Mouse (Mus musculus): ENCODE results near the gene Nrbp1. TPM values are rescaled to one million over a fixed set of nuclear protein-coding genes. Genes with fewer than 3 reads are reported as not detected.
A peak's percentile ranks its signal among the peaks of the same experiment; 100 is the strongest.

The Nrbp1 gene
- polyA plus RNA-seq (2015; fragmentation: Nextera tagmentation; extraction: Ambion mirVana) = 44.4 and 44.9 TPM in 2 replicates

- peak within 1 kb of the TSS; percentile 94 for H3K4me2 ChIP-seq (ENCODE audit: low read depth, low read length)
- H3K4me3 ChIP-seq (ENCODE audit: low read depth, low read length) = peak within 1 kb of the TSS; percentile 99
- peaks cover 10% of the 10 kb centered on the region for H3K4me1 ChIP-seq (ENCODE audit: control insufficient read depth, low read depth, low read length)
- ATAC-seq (ENCODE audit: low read depth) = peak; percentile 97
- H3K27me3 ChIP-seq (ENCODE audit: control insufficient read depth, insufficient read depth, low read depth, low read length) = no peaks in the 10 kb centered on the region
- WGBS (ENCODE audit: insufficient replicate concordance) = 0% methylated on average over 70 of the region's 103 CpGs
- no peaks in the 10 kb centered on the region for H3K9me3 ChIP-seq (replicated peaks; ENCODE audit: control insufficient read depth, low read length)
- peaks cover 10% of the 10 kb centered on the region for H3K36me3 ChIP-seq (ENCODE audit: control insufficient read depth, insufficient read depth)
- H3K9ac ChIP-seq (ENCODE audit: low read depth, low read length) = peak within 1 kb of the TSS; percentile 99
- H3K27ac ChIP-seq (ENCODE audit: low read length) = peak within 1 kb of the TSS; percentile 96
Measured at GRCm38 (mm10) chr5:31240637-31241521, at the start of gene Nrbp1, which contains the start of gene Gm9970. Nrbp1 (plus strand) TSS chr5:31240864. Gm9970 (minus strand) TSS chr5:31241232.

GRCm38 (mm10) chr5:31192045-31192938 is 48.4 kb upstream of the Nrbp1 start:
- Histone ChIP-seq H3K27me3 (ENCODE audit: control insufficient read depth, insufficient read depth, low read depth, low read length) (no peaks in the 10 kb centered on the region), H3K4me1 (ENCODE audit: control insufficient read depth, low read depth, low read length) (peaks cover 20% of the 10 kb centered on the region), H3K9ac (ENCODE audit: low read depth, low read length) (peak overlapping the region; percentile 89), H3K36me3 (ENCODE audit: control insufficient read depth, insufficient read depth) (peaks cover 49% of the 10 kb centered on the region), H3K27ac (ENCODE audit: low read length) (peak overlapping the region; percentile 92), H3K4me2 (ENCODE audit: low read depth, low read length) (peak overlapping the region; percentile 68), H3K9me3 (replicated peaks; ENCODE audit: control insufficient read depth, low read length) (no peaks in the 10 kb centered on the region), H3K4me3 (ENCODE audit: low read depth, low read length) (peak overlapping the region; percentile 84)
- ATAC-seq (ENCODE audit: low read depth) = peak; percentile 59
- WGBS (ENCODE audit: insufficient replicate concordance) = 9% methylated on average over 42 of the region's 42 CpGs

- Histone ChIP-seq H3K27me3 (ENCODE audit: control insufficient read depth, insufficient read depth, low read depth, low read length) (no peaks in the 10 kb centered on the region), H3K27ac (ENCODE audit: low read length) (peak within 1 kb of the TSS; percentile 92), H3K4me1 (ENCODE audit: control insufficient read depth, low read depth, low read length) (peaks cover 20% of the 10 kb centered on the region), H3K9ac (ENCODE audit: low read depth, low read length) (peak within 1 kb of the TSS; percentile 90), H3K36me3 (ENCODE audit: control insufficient read depth, insufficient read depth) (peaks cover 51% of the 10 kb centered on the region), H3K4me2 (ENCODE audit: low read depth, low read length) (peak within 1 kb of the TSS; percentile 84), H3K9me3 (replicated peaks; ENCODE audit: control insufficient read depth, low read length) (no peaks in the 10 kb centered on the region), H3K4me3 (ENCODE audit: low read depth, low read length) (peak within 1 kb of the TSS; percentile 84)
- 0% methylated on average over 48 of the region's 48 CpGs for WGBS (ENCODE audit: insufficient replicate concordance)
- ATAC-seq (ENCODE audit: low read depth) = peak; percentile 95
Measured at GRCm38 (mm10) chr5:31192939-31193630, 47.6 kb upstream of the Nrbp1 start, which contains the start of the genes Snx17 and Eif2b4. Snx17 (plus strand) TSS chr5:31193227. Eif2b4 (minus strand) TSS chr5:31193430.

- Histone ChIP-seq H3K9ac (ENCODE audit: low read depth, low read length) (peak overlapping the region; percentile 90), H3K36me3 (ENCODE audit: control insufficient read depth, insufficient read depth) (peaks cover 54% of the 10 kb centered on the region), H3K4me3 (ENCODE audit: low read depth, low read length) (peak overlapping the region; percentile 84), H3K27ac (ENCODE audit: low read length) (peak overlapping the region; percentile 83), H3K4me1 (ENCODE audit: control insufficient read depth, low read depth, low read length) (peaks cover 20% of the 10 kb centered on the region), H3K4me2 (ENCODE audit: low read depth, low read length) (peak overlapping the region; percentile 84), H3K27me3 (ENCODE audit: control insufficient read depth, insufficient read depth, low read depth, low read length) (no peaks in the 10 kb centered on the region), H3K9me3 (replicated peaks; ENCODE audit: control insufficient read depth, low read length) (no peaks in the 10 kb centered on the region)
- ATAC-seq (ENCODE audit: low read depth) = no peak
- WGBS (ENCODE audit: insufficient replicate concordance) = 6% methylated on average over 25 of the region's 25 CpGs
Measured at GRCm38 (mm10) chr5:31193631-31194281, 46.9 kb upstream of the Nrbp1 start.

- peak overlapping the region; percentile 90 for H3K9ac ChIP-seq (ENCODE audit: low read depth, low read length)
- no peaks in the 10 kb centered on the region for H3K27me3 ChIP-seq (ENCODE audit: control insufficient read depth, insufficient read depth, low read depth, low read length)
- no peak for ATAC-seq (ENCODE audit: low read depth)
- no peaks in the 10 kb centered on the region for H3K9me3 ChIP-seq (replicated peaks; ENCODE audit: control insufficient read depth, low read length)
- 84% methylated on average over 16 of the region's 16 CpGs for WGBS (ENCODE audit: insufficient replicate concordance)
- peaks cover 59% of the 10 kb centered on the region for H3K36me3 ChIP-seq (ENCODE audit: control insufficient read depth, insufficient read depth)
- H3K4me2 ChIP-seq (ENCODE audit: low read depth, low read length) = peak overlapping the region; percentile 84
- H3K4me1 ChIP-seq (ENCODE audit: control insufficient read depth, low read depth, low read length) = peaks cover 20% of the 10 kb centered on the region
- peak overlapping the region; percentile 83; the same call in 1 of the 2 replicates for H3K27ac ChIP-seq (ENCODE audit: low read length)
- H3K4me3 ChIP-seq (ENCODE audit: low read depth, low read length) = peak overlapping the region; percentile 84
Measured at GRCm38 (mm10) chr5:31194486-31195485, 45.9 kb upstream of the Nrbp1 start.

GRCm38 (mm10) chr5:31195671-31196070 is 45.0 kb upstream of the Nrbp1 start:
- Histone ChIP-seq H3K36me3 (ENCODE audit: control insufficient read depth, insufficient read depth) (peaks cover 55% of the 10 kb centered on the region), H3K4me1 (ENCODE audit: control insufficient read depth, low read depth, low read length) (peaks cover 20% of the 10 kb centered on the region), H3K27ac (ENCODE audit: low read length) (no peak overlapping the region), H3K9ac (ENCODE audit: low read depth, low read length) (no peak overlapping the region), H3K9me3 (replicated peaks; ENCODE audit: control insufficient read depth, low read length) (no peaks in the 10 kb centered on the region), H3K4me3 (ENCODE audit: low read depth, low read length) (no peak overlapping the region), H3K4me2 (ENCODE audit: low read depth, low read length) (no peak overlapping the region), H3K27me3 (ENCODE audit: control insufficient read depth, insufficient read depth, low read depth, low read length) (no peaks in the 10 kb centered on the region)
- 79% methylated on average over 4 of the region's 4 CpGs for WGBS (ENCODE audit: insufficient replicate concordance)
- ATAC-seq (ENCODE audit: low read depth) = no peak

- Histone ChIP-seq H3K27ac (ENCODE audit: low read length) (no peak overlapping the region), H3K9me3 (replicated peaks; ENCODE audit: control insufficient read depth, low read length) (no peaks in the 10 kb centered on the region), H3K4me1 (ENCODE audit: control insufficient read depth, low read depth, low read length) (peaks cover 21% of the 10 kb centered on the region), H3K9ac (ENCODE audit: low read depth, low read length) (no peak overlapping the region), H3K4me2 (ENCODE audit: low read depth, low read length) (no peak overlapping the region), H3K4me3 (ENCODE audit: low read depth, low read length) (no peak overlapping the region), H3K36me3 (ENCODE audit: control insufficient read depth, insufficient read depth) (peaks cover 51% of the 10 kb centered on the region), H3K27me3 (ENCODE audit: control insufficient read depth, insufficient read depth, low read depth, low read length) (no peaks in the 10 kb centered on the region)
- ATAC-seq (ENCODE audit: low read depth) = no peak
- WGBS (ENCODE audit: insufficient replicate concordance) = 94% methylated on average over 10 of the region's 10 CpGs
Measured at GRCm38 (mm10) chr5:31196207-31196606, 44.5 kb upstream of the Nrbp1 start.

Data from liver, embryonic 16.5 days (tissue).